Mouse (Mus musculus) kidney, embryonic 14.5 days (tissue): ENCODE measurements around the gene Nle1. TPM values are rescaled to one million over a fixed set of nuclear protein-coding genes. Genes with fewer than 3 reads are reported as not detected.

Experiments
- ATAC-seq: fragments of 200-750 bp; cut with Nextera tagmentation; 2 replicates; pipeline ENCODE4 v1.8.0; 2017; ENCODE audit warnings: moderate number of reproducible peaks, mild to moderate bottlenecking, moderate TSS enrichment, moderate library complexity; ENCODE audit not compliant: low FRiP score, low TSS enrichment
- H3K27ac ChIP-seq: fragments of 300-500 bp; sonication (generic); 2 replicates; pipeline ENCODE4 v1.5.1; 2014; ENCODE audit warnings: low read depth, mild to moderate bottlenecking, low read length, moderate library complexity, mixed read lengths
- H3K27me3 ChIP-seq: fragments of 300-500 bp; sonication (generic); 2 replicates; pipeline ENCODE4 v1.6.1; 2014; ENCODE audit warnings: mild to moderate bottlenecking, low read length; ENCODE audit not compliant: control insufficient read depth, insufficient read depth
- H3K36me3 ChIP-seq: fragments of 300-500 bp; sonication (generic); 2 replicates; pipeline ENCODE4 v1.6.1; 2014; ENCODE audit warnings: low read length, mixed read lengths; ENCODE audit not compliant: control insufficient read depth, insufficient read depth
- H3K4me1 ChIP-seq: fragments of 300-500 bp; sonication (generic); 2 replicates; pipeline ENCODE4 v1.6.1; 2014; ENCODE audit warnings: low read length, mixed read lengths; ENCODE audit not compliant: control insufficient read depth, insufficient read depth
- H3K4me2 ChIP-seq: fragments of 300-500 bp; sonication (generic); replicated peaks from 2 replicates; pipeline ENCODE4 v1.6.1; 2014; ENCODE audit warnings: low read depth, mild to moderate bottlenecking, low read length
- H3K4me3 ChIP-seq: fragments of 300-500 bp; sonication (generic); 2 replicates; pipeline ENCODE4 v1.5.1; 2014; ENCODE audit warnings: mild to moderate bottlenecking, low read length
- H3K9ac ChIP-seq: fragments of 300-500 bp; sonication (generic); 2 replicates; pipeline ENCODE4 v1.6.1; 2014; ENCODE audit warnings: low read depth, mild to moderate bottlenecking, low read length, moderate library complexity
- H3K9me3 ChIP-seq: fragments of 300-500 bp; sonication (generic); 2 replicates; pipeline ENCODE4 v1.6.1; 2016; ENCODE audit warnings: low read length; ENCODE audit not compliant: control insufficient read depth
- WGBS: fragments of 180-500 bp; shearing (Covaris S2); extraction: QIAGEN DNeasy Blood & Tissue Kit; methylation state at CpG from one replicate; pipeline ENCODE4 v1.1.7; 2014; 5-methylcytosine and 5-hydroxymethylcytosine counted together
- polyA plus RNA-seq: library from polyadenylated mRNA; unstranded; fragments of >200 nt; fragmentation: Nextera tagmentation; extraction: Ambion mirVana; gene quantifications from 2 replicates; pipeline ENCODE4 v1.2.1, GENCODE M21; 2014

Nle1 gene
- polyA plus RNA-seq, 1 experiment from 2014 or later = 33.7 TPM

DNA sequence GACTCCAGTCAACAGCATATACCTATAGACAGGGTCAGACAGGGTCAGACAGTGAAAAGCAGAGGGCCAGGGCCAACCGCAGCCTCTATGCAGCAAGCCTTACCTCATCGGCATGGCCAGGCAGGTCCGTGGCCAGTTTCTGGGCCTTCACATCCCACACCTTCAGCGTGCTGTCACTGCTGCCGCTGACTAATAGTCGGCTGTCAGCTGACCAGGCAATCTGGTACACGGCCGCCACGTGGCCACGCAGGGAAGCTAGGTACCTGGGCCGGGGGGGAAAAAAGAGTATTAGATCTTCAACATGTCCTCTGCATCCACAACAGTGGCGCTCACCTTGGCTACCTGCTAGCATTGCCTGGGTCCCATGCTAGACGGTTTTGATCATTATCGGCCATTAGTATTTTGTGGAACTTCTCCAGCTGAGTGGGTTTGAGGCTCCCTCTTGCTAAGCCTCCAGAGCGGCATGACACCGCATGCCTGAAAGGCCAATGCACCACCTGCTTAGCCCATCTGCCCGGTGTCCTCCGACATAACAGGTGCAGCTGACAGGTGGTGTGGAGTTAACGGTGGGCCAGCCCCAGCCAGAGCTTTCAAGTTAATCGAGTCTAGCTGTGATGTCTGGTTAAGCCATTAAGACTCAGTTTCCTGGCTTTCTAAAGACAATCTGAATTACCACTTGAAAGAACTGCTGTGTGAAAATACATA, 6.5 kb downstream of the Nle1 start:
- WGBS = 96% methylated on average over 20 of the region's 20 CpGs
- Histone ChIP-seq H3K9me3 (no peaks in the 10 kb centered on the region), H3K9ac (no peak overlapping the region), H3K4me3 (no peak overlapping the region), H3K27ac (no peak overlapping the region), H3K4me2 (no peak overlapping the region), H3K4me1 (no peaks in the 10 kb centered on the region), H3K36me3 (peaks cover 68% of the 10 kb centered on the region), H3K27me3 (no peaks in the 10 kb centered on the region)
- ATAC-seq = no peak

DNA sequence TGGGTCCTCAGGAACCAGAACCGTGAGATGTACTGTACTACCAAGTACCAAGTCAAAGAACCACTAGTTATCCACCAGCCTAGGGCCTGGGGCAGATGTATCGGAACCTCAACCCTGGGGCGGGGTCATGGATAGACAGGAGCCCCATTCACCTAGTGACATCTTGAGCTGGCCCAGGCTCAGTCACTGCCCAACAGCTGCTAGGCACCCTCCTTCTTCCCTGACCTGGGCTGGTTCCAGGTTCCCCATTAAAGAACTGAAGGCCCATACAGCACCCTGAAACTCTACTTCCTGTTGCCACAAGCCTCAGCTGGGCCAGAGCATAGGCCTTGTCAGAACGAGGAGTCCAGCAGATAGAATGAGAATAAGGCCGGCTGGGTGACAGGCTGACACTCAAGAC, 8.5 kb downstream of the Nle1 start:
- H3K36me3 ChIP-seq = peaks cover 50% of the 10 kb centered on the region
- no peak overlapping the region for H3K4me2 ChIP-seq
- H3K27me3 ChIP-seq = no peaks in the 10 kb centered on the region
- WGBS = 97% methylated on average over 5 of the region's 5 CpGs
- ATAC-seq = no peak
- H3K4me1 ChIP-seq = no peaks in the 10 kb centered on the region
- H3K27ac ChIP-seq = no peak overlapping the region
- no peak overlapping the region for H3K4me3 ChIP-seq
- H3K9ac ChIP-seq = no peak overlapping the region
- H3K9me3 ChIP-seq = no peaks in the 10 kb centered on the region

- Histone ChIP-seq H3K36me3 (peaks cover 27% of the 10 kb centered on the region), H3K4me2 (no peak overlapping the region), H3K27ac (no peak overlapping the region), H3K4me1 (no peaks in the 10 kb centered on the region), H3K9me3 (no peaks in the 10 kb centered on the region), H3K9ac (no peak overlapping the region), H3K4me3 (no peak overlapping the region), H3K27me3 (no peaks in the 10 kb centered on the region)
- 83% methylated on average over 10 of the region's 10 CpGs for WGBS
- no peak for ATAC-seq
Observed at GRCm38 (mm10) chr11:82897478-82897877, 10.7 kb downstream of the Nle1 start.

GRCm38 (mm10) chr11:82891936-82892335, 16.3 kb downstream of the Nle1 start, which contains the start of gene Fndc8:
Fndc8 (plus strand) TSS chr11:82892124.
- Histone ChIP-seq H3K4me3 (no peak within 1 kb of the TSS), H3K9me3 (no peaks in the 10 kb centered on the region), H3K36me3 (no peaks in the 10 kb centered on the region), H3K27me3 (no peaks in the 10 kb centered on the region; the same call in 1 of the 2 replicates), H3K27ac (no peak within 1 kb of the TSS), H3K9ac (no peak within 1 kb of the TSS), H3K4me1 (peaks cover 12% of the 10 kb centered on the region), H3K4me2 (no peak within 1 kb of the TSS)
- WGBS = 42% methylated on average over 7 of the region's 7 CpGs
- no peak for ATAC-seq

DNA sequence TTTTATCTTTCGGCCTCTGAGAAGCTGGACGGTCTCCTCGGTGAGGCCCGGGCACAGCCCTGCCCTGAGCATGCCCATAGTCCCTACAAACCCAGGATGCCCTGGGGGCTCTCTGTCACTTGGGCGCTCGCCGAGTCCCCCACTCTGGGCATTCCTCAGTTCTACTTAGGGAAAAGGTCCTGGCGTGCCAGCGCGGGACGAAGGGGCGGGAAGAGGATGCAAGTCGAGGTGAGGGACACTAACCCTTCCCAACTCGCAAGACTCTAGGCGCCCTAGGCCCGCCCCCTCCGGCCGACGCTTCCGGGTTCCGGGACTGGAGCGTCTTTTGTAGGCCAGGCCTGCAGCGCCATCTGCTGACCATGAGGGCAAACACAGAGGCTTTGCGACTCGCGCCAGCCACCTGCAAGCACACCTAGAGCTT, 17.9 kb downstream of the Nle1 start, which contains the start of gene Rad51d:
Gene Rad51d (minus strand): TSS at position 273 of the 421 bp plus-strand sequence.
- H3K9me3 ChIP-seq = no peaks in the 10 kb centered on the region
- peak within 1 kb of the TSS; percentile 6 for H3K27ac ChIP-seq
- peaks cover 12% of the 10 kb centered on the region for H3K4me1 ChIP-seq
- under 1% methylated on average over 25 of the region's 26 CpGs for WGBS
- peak; percentile 94 for ATAC-seq
- no peaks in the 10 kb centered on the region; the same call in 1 of the 2 replicates for H3K27me3 ChIP-seq
- peak within 1 kb of the TSS; percentile 58 for H3K4me3 ChIP-seq
- no peaks in the 10 kb centered on the region for H3K36me3 ChIP-seq
- H3K9ac ChIP-seq = peak within 1 kb of the TSS; percentile 61
- H3K4me2 ChIP-seq = peak within 1 kb of the TSS; percentile 92

DNA sequence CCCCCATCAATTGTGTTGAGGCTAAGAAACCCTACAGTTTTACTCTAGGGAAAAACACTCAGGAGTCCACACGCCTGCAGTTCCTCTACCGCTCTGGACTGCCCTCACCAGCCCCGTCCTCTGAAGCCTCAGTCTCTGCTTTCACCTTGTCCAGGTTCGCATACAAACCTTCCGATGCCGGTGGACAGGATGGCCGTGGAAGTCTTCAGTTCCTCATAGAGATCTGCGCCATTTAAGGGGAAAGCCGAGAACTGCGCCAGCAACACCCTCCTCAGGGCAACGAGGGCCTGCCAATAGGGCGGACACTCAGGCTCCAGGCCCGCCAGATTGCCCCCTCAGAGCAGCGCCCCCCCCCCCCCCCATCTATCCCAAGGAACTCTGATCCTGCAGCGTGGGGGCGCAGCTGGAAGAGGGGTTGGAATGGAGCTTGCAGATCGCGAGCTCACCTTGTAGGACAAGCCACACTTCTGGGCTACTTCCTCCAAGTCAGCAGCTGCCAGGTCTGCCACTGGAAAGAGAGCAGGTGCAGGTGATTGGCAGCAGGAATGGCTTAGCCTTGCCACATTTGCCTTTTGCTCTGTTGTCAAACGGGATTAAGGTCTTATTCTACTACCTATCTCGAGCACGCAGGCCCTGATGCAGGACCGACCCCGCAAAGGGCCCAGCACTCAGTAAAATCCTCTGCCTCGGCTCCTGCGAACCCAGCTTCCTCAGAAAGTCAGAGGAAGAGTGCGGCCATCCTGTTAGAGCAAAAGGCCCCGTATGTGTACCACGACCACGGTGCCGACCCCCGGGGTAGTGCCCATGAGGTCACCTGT, 18.5 kb downstream of the Nle1 start:
- H3K9me3 ChIP-seq = no peaks in the 10 kb centered on the region
- 8% methylated on average over 31 of the region's 31 CpGs for WGBS
- no peaks in the 10 kb centered on the region; the same call in 1 of the 2 replicates for H3K27me3 ChIP-seq
- peak overlapping the region; percentile 92 for H3K4me2 ChIP-seq
- H3K4me1 ChIP-seq = peaks cover 12% of the 10 kb centered on the region
- no peaks in the 10 kb centered on the region for H3K36me3 ChIP-seq
- peak overlapping the region; percentile 61 for H3K9ac ChIP-seq
- H3K4me3 ChIP-seq = peak overlapping the region; percentile 58
- ATAC-seq = peak; percentile 34
- H3K27ac ChIP-seq = peak overlapping the region; percentile 6

DNA sequence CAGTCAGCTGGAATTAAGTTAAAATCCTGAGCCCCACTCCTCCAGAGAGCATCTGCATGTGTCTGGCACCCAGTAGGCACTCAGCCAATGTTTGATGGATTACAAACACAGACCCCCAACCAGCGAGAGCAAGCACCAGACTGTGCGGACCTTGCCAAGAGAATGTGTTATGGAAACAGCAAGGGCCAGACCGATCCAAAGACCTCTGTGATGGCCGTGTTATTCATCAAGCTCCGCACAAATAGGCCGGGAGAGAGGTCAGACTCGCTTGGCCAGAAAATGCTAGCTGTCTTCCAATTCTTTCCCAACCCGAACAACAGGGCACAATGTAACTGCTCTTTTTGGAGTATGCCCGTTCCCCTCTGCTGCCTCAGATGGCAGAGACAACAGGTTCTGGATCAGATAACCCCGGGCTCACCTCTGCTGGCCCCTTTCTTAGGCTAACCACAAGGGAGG, 19.7 kb downstream of the Nle1 start:
- H3K4me2 ChIP-seq = peak overlapping the region; percentile 92; the same call in 1 of the 2 replicates
- H3K36me3 ChIP-seq = no peaks in the 10 kb centered on the region
- no peaks in the 10 kb centered on the region; the same call in 1 of the 2 replicates for H3K27me3 ChIP-seq
- peaks cover 12% of the 10 kb centered on the region for H3K4me1 ChIP-seq
- H3K4me3 ChIP-seq = no peak overlapping the region
- H3K27ac ChIP-seq = no peak overlapping the region
- H3K9ac ChIP-seq = no peak overlapping the region
- no peak for ATAC-seq
- WGBS = 60% methylated on average over 10 of the region's 10 CpGs
- no peaks in the 10 kb centered on the region for H3K9me3 ChIP-seq

DNA sequence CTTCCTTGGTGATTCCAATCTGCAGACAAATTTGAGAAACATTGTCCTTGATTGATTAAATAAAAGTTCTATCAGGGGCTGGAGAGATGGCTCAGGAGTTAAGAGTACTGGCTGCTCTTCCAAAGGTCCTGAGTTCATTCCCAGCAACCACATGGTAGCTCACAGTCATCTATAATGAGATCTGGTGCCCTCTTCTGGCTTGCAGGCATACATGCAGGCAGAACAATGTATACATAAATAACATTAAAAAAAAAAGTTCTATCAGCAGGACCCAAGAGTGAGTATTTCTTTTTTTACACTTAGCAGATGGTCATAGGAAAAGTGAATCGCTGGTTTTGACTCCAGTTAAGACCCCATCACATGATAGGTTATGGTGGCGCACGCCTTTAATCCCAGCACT, 21.7 kb downstream of the Nle1 start:
- Histone ChIP-seq H3K4me3 (no peak overlapping the region), H3K27ac (no peak overlapping the region)
- 90% methylated on average over 3 of the region's 3 CpGs for WGBS

More for the DNA sequence above, 21.7 kb downstream of the Nle1 start:
- Histone ChIP-seq H3K9ac (no peak overlapping the region), H3K4me1 (peaks cover 12% of the 10 kb centered on the region), H3K27me3 (no peaks in the 10 kb centered on the region; the same call in 1 of the 2 replicates), H3K36me3 (0 out of 2 replicates have a peak, but pooled peaks cover 3% of the 10 kb centered on the region), H3K4me2 (no peak overlapping the region), H3K9me3 (no peaks in the 10 kb centered on the region)
- no peak for ATAC-seq
